Mouse (Mus musculus): ENCODE results near the gene Gm20479.
A peak's percentile ranks its signal among the peaks of the same experiment; 100 is the strongest.

Gm20479 gene

DNA sequence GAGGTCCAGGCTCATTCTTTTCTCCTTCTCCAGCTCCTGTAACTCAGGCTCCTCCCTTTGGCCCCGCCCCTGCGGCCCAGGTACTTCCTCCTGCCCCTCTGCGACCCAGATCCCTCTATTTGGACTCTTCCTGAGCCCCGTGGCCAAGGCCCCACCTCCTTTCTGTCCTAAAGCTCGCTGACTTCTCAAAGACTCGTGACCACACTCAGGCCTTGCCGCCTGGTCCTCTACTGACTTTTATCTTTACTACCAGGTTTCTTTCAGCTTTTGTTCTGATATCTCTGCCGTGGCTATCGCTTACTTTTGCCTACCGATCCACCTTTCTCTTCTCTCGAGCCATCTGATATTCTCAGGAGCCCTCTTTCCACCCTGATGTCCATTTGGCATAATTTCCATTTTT lies 10.8 kb upstream of the Gm20479 start:
- no peak for DNase-seq (ENCODE audit: low spot score)

DNA sequence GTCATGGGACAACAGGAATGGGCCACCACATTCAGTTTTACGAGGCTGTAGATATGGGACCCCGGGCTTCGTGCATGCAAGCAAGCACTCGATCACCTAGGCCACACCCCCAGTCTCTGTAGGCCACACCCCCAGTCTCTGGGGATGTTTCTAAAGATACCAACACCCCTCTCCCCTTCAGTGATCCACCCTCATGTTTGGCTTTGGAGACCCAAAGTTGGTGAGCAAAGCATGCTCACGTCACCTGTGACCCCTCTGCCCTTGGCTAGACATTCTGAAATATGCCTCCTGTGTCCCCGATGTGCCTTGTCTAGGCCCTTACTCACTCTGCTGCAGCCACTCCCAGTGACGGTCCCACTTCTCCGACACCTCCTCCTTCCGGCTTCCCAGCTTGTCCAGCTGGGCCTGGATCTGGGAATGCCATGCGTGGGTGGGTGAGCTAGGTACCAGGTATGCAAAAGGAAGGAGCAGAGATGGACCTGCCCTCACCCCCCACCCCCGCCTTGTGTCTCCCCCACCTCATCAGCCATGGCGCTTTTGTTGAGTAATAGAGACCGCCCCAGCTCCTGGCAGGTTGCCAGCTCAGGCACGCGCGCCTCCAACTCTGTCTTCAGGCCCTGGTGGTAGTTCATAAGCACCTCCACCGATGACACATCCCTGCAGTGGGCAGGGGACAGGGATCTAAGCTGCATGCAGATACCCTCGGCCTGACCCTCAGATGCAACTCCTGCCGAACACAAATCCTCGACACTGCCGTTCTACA lies 9.0 kb upstream of the Gm20479 start:
- no peak for DNase-seq (ENCODE audit: low spot score)

DNA sequence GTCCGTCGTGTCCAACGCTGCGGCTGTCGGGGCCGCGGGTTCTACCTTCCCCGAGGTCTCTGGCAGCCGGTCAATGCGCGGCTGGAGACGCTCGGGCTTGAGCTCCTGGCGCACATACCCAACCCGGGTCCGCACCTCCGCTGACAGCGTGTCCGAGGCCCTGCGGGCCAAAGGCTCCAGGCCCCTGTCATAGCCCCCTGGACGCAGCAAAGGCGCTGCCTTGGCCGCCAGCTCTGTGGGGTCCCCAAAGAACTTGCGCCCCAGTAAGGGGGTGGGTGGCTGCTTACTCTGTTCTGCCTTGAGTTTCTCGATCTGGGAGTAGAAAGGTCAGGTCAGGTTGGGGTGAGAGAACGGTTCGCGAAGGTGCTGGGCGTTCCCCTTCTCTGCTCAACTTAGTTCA lies 7.2 kb upstream of the Gm20479 start:
- DNase-seq (ENCODE audit: low spot score): no peak

DNA sequence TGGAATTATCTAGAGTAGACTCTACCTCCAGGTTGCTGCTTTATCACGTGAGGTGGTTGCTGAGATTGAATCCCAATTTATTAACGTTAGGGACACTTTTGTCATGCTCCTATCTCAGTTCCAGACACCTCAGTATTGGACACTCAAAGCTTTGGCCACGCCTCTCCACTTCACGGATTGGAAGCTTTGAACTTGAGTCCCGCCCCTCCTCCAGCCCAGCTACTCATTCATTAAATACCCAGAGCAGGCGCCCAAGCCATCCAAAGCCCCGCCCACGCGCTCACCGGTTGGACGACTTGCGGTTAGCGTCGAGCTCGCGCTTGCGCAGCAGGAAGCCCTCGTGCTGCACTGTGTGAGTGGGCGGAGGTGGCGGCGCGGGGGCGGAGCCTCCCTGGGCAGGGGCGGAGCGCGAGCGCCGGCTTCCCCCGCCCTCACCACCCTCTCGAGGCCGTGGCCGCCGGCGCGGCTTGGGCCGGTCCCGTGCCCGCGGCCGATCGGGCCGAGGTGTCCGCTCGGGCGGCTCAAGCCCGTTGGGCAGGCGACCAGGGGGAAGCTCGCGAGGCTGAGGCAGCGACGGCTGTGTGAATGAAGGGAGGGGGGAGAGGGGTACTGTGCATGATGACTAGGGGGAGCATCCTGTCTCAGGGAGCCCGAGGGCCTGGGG lies 4.2 kb upstream of the Gm20479 start:
- DNase-seq (ENCODE audit: low spot score): peak; percentile 99

DNA sequence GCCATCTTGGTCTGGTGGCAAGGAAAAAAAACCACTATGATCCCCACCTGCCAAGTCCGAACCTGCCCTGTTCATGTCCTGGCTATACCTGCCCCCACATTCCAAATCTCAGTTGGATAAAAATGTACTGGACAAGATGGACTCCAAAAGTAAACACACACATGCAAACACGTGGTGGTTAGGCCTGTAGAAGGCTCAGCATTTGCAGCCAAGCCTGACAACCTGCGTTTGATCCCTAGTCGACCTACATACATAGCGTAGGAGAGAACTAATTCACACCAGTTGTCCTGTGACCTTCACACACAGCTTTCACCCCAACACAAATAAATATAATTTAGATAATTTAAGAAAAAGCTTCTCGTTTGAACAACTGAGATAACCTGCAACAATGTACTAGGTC lies 3.5 kb upstream of the Gm20479 start:
- no peak for DNase-seq (ENCODE audit: low spot score)

DNA sequence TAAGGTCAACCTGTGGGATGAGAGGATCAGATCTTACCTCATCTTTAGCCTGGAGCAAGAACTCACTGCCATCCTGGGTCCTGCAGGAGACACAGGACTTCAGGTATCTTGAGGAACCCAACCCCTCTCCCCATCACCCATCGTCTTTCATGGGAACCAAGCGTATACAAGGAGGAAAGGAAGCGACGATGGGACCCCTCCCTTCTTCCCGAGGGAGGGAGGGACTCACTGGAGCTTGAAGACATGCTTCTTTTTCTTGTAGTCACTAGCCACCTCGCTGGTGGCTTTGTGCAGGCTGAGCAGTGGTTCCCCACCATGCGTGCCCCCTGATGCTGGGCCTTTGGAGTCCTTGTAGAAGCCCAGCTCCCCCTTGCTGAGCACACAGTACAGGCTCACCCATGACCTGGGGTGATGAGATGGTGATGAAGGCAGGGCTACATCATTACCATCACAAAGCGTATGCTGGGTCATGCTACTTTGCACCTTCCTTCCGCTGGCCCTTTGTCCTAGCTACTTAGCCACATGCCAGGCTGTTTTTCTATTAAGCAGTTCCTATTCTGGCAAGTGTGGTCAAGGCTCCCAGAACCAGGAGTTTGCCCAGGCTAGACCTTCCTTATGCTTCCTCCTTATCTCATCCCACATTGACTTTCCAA lies 2.6 kb upstream of the Gm20479 start:
- DNase-seq (ENCODE audit: low spot score): no peak

DNA sequence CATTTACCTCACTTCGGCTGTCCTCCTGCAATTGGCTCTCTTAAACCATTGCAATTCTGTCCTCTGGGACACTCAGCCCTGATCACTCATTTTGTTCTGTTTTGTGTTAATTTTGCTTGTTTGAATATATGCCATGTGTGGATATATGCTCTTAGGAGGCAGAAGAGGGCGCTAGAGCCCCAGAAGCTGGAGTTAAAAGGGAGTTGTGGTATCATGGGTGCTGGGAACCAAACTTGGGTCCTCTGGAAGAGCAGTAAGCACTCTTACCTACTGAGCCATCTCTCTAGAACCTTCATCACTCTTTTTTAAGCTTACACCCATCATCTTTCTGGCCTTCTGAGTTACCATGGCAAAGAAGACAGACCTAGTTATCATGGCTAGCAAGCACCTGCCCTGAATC lies 1.9 kb upstream of the Gm20479 start:
- no peak for DNase-seq (ENCODE audit: low spot score)

DNA sequence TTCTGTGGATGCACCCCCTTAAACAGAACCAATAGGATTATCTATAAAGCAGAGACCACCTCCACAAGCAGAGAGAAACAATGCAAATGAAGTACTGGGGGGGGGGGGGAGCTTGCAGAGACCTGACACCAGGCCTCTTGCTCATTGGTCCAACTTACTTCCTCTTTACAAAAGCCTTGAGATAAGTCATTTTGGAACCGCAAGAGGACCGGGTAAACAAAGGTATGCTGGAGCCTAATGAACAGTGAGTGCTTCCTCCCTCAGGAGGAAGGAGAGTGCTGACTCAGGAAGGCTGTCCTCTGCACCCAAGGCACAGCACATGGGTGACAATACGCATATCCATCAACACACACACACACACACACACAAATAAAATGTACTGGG lies 368 bp upstream of the Gm20479 start:
- no peak for DNase-seq (ENCODE audit: low spot score)

DNA sequence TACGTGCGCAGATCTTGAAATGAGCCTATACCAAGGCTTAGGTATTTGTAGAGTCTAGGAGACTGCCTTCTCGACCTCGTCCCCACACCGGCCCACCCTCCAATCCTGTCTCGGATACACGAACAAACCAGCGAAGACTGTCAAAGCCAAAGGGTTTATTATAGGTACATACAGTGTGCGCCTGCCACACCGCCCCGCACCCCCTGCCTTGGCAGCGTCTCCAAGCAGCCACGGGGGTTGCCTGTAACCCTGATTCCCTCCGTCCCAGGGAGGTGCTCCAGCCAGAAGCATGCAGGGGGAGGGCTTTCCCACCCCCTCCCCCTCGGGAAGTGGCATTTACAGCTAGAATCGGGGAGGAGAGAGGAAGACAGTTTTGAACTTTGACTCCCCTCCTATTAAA lies 971 bp downstream of the Gm20479 start:
- no peak for DNase-seq (ENCODE audit: low spot score)

DNA sequence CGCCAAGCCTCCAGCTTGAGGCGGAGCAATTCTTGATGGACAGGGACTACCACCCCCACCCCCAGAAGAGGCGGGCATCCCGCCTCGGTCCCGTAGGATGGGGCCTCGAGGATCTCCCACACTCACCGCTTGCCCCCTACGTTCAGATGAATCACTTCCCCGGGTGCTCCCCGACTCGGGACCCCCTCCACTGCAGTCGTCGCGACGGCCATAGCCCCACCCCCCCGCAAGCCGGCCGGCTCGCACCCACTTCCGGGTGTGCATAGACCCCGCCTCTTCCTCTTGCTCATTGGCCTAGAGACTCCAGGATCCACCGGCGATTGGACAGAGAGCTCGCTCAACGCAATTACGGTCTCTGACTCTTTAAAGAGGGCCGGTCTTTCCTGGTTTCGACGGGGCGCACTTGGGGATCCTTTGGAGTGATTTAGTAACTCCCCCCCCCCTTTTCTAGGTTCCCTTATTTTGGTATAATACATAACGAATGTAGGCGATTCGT lies 1.4 kb downstream of the Gm20479 start, which contains the start of gene Shkbp1:
Gene Shkbp1, minus strand, starts transcription at position 275 of the 496 bp plus-strand sequence.
- DNase-seq (ENCODE audit: low spot score): peak; percentile 87

DNA sequence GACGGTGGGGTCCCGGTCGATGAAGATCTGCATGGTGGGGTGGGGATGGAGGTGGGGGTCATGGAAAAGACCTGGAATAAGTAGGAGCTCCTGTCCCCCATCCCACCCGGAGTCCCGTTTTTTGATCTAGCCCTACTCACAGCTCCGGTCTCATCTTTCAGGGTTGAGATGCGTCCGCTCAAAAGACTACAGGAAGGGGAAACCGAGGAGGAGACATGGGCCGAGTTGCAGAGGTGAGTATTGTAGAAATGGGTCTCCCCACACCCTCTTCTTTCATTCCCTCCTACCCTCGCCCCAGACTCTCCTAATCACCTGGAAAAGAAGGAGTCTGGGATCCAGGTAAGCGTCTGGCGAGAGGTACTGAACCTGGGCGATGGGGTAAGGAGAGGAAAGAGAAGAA lies 2.0 kb downstream of the Gm20479 start:
- no peak for DNase-seq (ENCODE audit: low spot score)

DNA sequence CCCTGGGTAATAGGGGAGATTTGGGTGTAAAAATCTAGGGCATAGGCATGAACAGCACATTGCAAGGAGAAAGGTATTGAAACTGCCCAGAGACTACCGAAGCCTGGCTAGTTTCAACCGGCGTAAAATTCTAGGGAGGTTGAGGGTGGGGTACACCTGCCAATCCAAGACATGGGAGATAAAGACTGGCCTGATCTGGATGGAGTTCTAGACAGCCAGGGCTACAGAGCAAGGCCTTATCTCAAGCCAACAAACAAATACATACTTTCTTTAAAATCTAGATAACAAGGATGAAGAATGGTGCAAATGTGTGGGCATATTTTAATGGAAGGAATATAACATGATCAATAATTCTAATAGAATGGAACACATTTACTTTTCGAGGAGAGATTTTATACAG lies 2.4 kb downstream of the Gm20479 start:
- DNase-seq (ENCODE audit: low spot score): no peak

DNA sequence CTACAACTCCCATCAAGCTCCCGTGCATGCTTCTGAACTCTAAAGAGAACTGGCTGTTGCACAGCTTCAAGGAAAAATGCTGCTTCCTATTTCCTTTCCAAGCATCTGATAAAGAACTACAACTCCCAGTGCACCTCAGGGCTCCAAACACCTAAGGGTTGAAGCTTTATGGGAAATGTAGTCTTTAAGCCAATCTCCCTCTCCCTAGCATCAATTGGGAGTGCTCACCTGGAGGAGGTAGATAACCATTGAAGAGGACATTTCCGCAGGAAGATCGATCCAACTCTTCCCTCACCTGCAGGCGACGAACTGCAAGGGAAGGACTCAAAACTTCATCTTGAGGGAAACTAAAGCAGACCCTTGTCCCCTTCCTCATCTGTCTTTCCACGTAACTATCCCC lies 3.1 kb downstream of the Gm20479 start:
- DNase-seq (ENCODE audit: low spot score): no peak

DNA sequence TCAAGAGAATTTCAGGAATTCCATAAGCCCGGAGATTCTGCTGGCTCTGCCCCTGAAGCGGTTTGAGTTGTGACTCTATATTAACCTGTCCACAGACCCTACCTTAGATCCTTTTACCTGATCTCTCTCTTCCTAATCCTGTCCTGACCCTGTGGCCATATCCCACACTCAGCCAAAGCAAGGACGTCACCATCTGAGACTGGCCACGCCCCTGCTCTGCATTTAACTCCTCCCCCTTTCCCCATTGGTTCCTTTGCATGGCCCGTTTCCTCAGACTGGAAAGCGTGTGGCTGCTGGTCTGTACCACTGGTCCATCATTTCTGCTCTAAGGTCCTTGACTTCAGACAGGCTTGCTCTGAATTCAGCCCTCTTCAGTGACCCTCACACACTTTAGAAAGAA lies 11.8 kb downstream of the Gm20479 start:
- no peak for DNase-seq (ENCODE audit: low spot score)

DNA sequence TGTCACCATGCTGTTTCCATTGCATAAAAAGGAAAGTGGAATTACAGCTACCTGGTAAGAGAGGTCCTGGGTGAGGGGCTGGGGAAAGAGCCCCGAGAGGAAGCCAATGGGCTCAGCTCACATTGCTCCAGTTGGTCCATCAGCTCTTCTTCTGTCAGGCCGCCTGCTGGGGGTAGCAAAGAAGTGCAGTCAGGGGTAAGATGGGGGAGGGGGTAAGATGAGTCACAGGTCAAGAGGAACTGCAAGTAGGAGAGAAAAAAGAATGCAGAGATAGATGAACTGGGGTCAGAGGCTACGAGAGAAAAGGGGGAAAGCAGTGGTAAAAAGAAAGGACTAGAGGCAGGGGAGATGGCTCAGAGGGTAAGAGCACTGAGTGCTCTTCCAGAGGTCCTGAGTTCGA lies 14.6 kb downstream of the Gm20479 start:
- no peak for DNase-seq (ENCODE audit: low spot score)

DNA sequence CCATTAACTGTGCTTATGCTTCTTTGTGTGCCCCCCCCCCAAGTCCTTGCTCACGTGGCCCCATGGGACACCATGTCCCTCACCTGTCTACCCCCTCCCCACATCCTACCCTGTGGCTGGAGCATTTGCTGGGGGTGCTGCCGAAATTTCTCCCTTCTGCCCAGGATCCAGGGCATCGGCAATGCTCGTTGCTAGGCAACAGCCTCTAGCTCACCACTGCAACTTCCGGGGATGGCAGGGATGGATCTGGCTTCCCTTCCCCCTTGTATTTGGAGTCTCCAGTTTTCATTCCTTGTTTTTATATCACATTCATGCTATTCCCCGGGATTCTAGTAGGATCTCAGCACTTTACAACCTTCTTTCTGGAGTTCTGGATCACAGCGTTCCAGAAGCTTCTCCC lies 17.7 kb downstream of the Gm20479 start:
- DNase-seq (ENCODE audit: low spot score): peak; percentile 67

DNA sequence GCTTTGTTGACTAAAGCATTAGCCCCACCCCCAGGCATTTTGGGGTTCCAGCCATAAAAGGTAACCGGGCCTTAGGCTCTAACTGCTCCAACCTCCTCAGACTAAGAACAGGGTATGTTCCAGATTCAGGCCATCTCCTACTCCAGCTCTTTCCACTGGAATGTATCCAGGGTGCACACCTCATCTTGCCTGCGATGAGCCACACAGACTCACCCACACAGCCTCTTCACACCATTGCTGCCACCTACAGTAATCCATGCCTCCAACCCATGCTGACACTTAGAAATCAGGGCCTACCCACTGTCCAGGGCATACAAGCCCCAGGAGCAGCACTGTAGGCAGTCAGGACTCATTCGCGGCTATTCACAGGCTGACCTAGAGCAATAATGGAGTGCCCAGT lies 18.1 kb downstream of the Gm20479 start:
- no peak for DNase-seq (ENCODE audit: low spot score)

DNA sequence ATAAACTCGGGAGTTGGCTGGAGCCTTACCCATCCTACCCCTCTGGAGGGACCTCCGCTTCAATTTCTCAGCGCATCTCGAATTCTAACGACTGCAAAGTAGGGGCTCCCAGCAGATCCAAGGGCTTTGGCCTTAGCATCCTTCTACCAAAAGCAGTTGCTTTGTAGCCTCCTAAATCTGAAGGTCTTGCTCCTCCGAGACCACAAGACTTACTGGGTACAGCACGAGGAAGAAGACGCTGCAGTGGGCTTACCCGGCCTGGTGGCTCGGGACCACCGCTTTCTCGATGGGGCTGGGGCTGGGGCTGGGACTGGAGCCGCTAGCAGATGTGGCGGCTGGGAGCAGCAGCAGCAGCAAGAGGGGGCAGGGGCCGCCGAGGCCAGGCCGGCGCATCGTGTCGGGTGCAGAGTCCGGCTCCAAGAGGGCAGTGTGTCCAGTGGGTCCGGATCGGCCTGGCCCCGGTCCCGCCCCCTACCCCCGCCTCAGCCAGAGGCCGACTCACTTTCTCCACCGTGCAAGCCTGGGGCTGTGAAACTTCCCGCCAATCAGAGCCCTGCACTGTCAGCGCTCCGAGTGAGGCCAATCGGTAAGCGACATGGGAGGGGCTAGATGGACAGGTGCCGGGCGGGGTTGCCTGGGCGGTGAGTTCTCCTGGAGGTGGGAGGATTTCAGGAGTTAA lies 19.9 kb downstream of the Gm20479 start, which contains the start of gene Ltbp4:
Gene Ltbp4, minus strand, starts transcription at position 518 of the 679 bp plus-strand sequence.
- no peak for DNase-seq (ENCODE audit: low spot score)

DNA sequence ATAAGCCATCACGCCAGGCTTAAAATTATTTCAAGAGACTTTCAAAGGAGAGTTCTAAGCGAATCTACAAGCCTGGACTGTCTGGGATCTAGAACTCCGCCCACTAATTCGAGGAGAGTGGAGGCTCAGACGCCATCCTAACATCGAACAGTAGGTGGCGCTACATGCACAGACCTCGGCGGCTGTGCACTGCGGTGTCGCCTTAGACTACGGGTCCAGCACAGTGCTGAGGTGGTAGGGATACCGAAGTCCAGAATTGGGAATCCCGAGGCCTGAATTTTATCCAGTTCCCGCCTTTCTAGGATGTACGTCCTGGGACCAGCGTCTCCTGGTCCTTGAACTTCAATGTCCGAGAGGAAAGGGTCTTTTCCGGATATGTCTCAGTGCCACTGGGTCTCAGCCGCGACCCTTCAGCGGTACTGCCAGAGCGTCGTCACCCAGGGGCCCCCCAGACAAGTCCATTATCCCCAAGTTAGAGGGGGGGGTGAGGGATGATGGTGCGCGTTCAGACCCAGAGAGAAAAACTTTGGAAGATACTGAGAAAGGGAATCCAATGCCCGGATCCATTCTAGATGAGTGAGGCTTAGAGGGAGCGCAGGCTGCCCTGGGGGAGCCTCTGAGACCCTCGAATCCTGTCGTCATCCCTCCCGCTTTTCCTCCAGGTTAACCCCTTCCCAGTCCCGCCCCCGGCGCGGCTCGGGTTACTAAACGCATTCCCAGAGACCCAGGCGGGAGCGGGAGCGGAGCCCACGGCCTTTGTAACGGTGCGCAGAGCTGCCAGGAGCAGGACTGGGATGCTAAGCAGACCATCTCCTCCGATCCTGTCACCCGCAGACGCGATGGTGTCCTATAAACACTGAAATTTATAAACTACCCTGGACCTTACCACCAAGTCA lies 21.0 kb downstream of the Gm20479 start:
- DNase-seq (ENCODE audit: low spot score): peak; percentile 91

DNA sequence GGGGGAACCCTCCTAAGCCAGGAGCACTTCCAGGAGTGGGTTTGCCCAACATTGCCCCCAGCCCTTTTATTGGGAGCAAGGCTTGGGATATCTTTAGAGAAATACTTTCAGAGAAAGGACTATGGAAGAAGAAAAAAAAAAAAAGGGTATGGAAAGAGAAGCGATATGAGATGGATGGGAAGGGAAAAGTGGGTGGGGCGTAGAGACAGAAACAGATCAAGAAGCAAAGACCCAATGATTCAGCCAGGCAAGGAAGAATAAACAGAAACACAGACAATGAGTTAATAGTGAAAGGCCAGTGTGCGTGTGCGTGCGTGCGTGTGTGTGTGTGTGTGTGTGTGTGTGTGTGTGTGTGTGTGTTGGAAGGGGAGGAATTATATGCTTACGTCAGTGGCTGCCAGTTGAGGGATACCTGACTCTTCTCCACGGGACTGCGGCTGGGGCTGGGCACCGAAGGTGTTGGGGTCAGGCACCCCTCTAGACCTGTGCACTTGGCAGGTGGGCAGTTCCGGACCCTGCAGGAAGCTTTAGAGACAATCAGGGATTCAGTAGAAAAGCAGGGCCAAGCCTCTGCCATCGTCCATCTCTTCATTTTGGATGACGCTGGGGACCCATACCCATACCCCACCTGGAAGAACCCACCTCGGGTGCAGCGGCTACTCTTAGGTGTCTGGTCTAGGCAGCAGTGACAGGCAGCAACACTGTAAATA lies 22.1 kb downstream of the Gm20479 start:
- DNase-seq (ENCODE audit: low spot score): no peak

DNA sequence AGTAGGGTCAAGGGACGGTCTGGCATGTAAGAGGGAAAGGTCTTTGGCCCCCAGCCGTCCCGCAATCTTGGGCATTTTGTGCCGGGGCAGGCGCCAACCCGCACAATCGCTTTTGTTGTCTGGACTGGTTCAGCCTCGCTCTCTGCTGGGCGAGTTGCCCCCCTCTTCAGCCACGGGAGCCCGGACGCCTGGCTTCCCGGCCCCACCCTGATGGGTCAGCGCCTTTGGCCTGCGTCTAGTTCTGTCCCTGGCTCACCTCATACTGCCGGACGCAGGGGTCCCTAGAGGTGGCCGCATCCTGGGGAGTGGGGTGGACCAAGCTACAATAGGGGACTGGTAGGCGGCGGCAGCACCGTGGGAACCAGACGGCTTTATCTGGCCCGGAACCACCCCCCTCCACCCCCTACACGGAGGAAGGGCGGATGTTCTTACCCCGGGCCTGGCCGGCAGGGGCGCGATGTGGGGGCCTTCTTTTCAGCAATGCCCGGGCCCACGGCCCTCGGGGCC lies 22.8 kb downstream of the Gm20479 start:
- DNase-seq (ENCODE audit: low spot score): no peak
